Mouse (Mus musculus) heart, embryonic 10.5 days (tissue): Measurements from ENCODE around the gene Gpatch3. TPM values are rescaled to one million over a fixed set of nuclear protein-coding genes. Genes with fewer than 3 reads are reported as not detected.

ENCODE experiments used
- DNase-seq: peaks from one replicate; pipeline ENCODE4 v3.0.0-alpha.2; 2017; ENCODE audit warnings: low spot score
- H3K27ac ChIP-seq: fragments of 300-500 bp; sonication (generic); 2 replicates; pipeline ENCODE4 v1.5.1; 2016; ENCODE audit warnings: mild to moderate bottlenecking
- H3K27me3 ChIP-seq: fragments of 300-500 bp; sonication (generic); 2 replicates; pipeline ENCODE4 v1.6.1; 2016; ENCODE audit warnings: mild to moderate bottlenecking; ENCODE audit not compliant: poor library complexity, insufficient read depth, severe bottlenecking
- H3K36me3 ChIP-seq: fragments of 300-500 bp; sonication (generic); 2 replicates; pipeline ENCODE4 v1.6.1; 2016; ENCODE audit warnings: mild to moderate bottlenecking, moderate library complexity
- H3K4me1 ChIP-seq: fragments of 300-500 bp; sonication (generic); 2 replicates; pipeline ENCODE4 v1.6.1; 2016; ENCODE audit warnings: mild to moderate bottlenecking
- H3K4me3 ChIP-seq: fragments of 300-500 bp; sonication (generic); 2 replicates; pipeline ENCODE4 v1.5.1; 2016; ENCODE audit warnings: mild to moderate bottlenecking, moderate library complexity
- H3K9me3 ChIP-seq: fragments of 300-500 bp; sonication (generic); 2 replicates; pipeline ENCODE4 v1.6.1; 2016; ENCODE audit warnings: mild to moderate bottlenecking, moderate library complexity
- WGBS: fragments of 180-500 bp; shearing (Covaris S2); methylation state at CpG from one replicate; pipeline ENCODE4 v1.1.7; 2016; 5-methylcytosine and 5-hydroxymethylcytosine counted together
- polyA plus RNA-seq: library from polyadenylated mRNA; unstranded; fragments of >200 nt; fragmentation: Nextera tagmentation; extraction: Ambion mirVana; gene quantifications from 2 replicates; pipeline ENCODE4 v1.2.1, GENCODE M21; 2016

Gene Gpatch3
- polyA plus RNA-seq, 1 experiment from 2014 or later: 9.6 TPM

DNA sequence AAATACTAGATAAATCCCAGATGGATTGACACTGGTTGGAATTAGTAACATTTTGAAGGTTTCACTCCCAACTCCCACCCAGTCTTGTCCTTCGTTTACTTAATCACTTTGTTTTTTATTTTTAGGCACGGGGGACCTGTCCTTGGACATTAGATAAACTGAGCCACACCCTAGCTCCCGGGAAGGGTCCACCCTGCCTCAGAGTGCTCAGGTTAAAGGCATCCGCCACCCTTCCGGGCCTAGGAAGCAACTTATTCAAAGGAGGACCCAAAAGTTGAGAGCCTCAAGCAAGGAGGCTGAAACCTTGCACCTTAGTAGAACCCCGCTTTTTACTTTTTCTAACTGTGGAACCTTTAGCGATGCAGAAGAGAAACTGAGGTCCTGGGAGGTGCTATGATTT, 24.6 kb downstream of the Gpatch3 start:
- Histone ChIP-seq H3K36me3 (peaks cover 6% of the 10 kb centered on the region), H3K27me3 (peaks cover 58% of the 10 kb centered on the region), H3K9me3 (no peaks in the 10 kb centered on the region), H3K27ac (peak overlapping the region; percentile 56; the same call in 1 of the 2 replicates), H3K4me3 (peak overlapping the region; percentile 70), H3K4me1 (peaks cover 25% of the 10 kb centered on the region)
- DNase-seq: no peak
- 22% methylated on average over 7 of the region's 7 CpGs for WGBS

DNA sequence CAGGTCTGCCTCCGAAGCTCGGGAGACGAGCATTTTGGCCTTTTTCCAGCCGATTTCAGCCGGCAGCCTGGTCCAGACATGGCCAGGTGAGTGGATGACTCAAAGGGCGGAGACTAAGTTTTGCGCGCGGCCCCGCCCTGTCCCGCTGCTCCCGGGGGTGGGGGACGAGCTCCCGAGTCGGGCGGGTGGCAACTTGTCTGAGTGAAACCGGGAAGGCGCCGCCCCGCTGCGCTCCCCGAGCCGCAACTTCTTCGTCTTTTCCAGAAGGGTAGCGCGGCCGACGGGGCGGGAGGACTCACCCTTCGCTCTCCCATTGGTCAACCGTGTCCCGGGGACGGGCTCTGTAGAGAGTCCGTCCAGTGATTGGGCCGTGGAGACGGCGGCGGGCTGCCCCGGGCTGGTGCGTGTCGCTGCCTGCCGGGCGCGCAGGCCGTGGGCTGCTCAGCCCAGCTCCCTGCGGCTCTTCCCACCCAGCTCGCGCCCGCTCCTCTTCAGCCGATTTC, 25.1 kb downstream of the Gpatch3 start:
- H3K36me3 ChIP-seq: peaks cover 8% of the 10 kb centered on the region
- H3K27me3 ChIP-seq: peaks cover 58% of the 10 kb centered on the region
- H3K4me1 ChIP-seq: peaks cover 25% of the 10 kb centered on the region
- under 1% methylated on average over 50 of the region's 50 CpGs for WGBS
- H3K4me3 ChIP-seq: peak overlapping the region; percentile 70
- no peaks in the 10 kb centered on the region for H3K9me3 ChIP-seq
- peak overlapping the region; percentile 56; the same call in 1 of the 2 replicates for H3K27ac ChIP-seq
- peak; percentile 95 for DNase-seq

GRCm38 (mm10) chr4:133600306-133600705, 25.8 kb downstream of the Gpatch3 start:
- no peaks in the 10 kb centered on the region for H3K9me3 ChIP-seq
- H3K36me3 ChIP-seq: peaks cover 11% of the 10 kb centered on the region
- H3K4me3 ChIP-seq: peak overlapping the region; percentile 70
- H3K27me3 ChIP-seq: peaks cover 58% of the 10 kb centered on the region
- DNase-seq: no peak
- 12% methylated on average over 9 of the region's 9 CpGs for WGBS
- peaks cover 20% of the 10 kb centered on the region for H3K4me1 ChIP-seq
- H3K27ac ChIP-seq: 0 out of 2 replicates have a peak overlapping the region, but pooled peaks have one; percentile 56

DNA sequence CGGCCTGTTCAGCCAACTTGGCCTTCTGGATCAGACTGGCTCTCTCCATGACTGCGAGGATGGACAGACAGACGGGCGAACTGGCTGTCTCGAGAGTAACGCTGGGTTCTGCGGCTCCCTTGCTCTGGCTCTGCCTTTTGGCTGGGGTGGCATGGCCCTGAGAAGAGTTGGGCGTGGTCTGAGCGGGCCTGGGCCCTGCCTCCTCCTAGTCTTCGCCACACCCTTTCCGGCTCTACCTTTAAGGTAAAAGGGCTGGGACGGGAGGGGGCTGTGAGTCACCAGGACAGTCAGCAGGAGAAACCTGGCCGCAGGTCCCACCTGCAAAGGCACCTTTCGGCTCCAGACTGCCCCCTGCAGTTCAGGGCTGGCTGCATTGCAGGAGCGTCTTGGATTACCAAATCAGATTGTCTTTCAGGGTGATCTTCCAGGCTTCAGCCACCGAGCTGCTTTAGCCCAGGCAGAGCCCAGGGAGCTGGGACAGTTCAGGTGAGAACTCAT, 27.2 kb downstream of the Gpatch3 start, which contains the start of gene Sfn:
TSS of gene Sfn (minus strand) at position 448 of the 498 bp plus-strand sequence.
- H3K27ac ChIP-seq: no peak within 1 kb of the TSS
- peak within 1 kb of the TSS; percentile 45 for H3K4me3 ChIP-seq
- H3K9me3 ChIP-seq: no peaks in the 10 kb centered on the region
- H3K27me3 ChIP-seq: peaks cover 58% of the 10 kb centered on the region
- peaks cover 24% of the 10 kb centered on the region for H3K36me3 ChIP-seq
- DNase-seq: no peak
- under 1% methylated on average over 16 of the region's 16 CpGs for WGBS
- H3K4me1 ChIP-seq: peaks cover 22% of the 10 kb centered on the region

- H3K36me3 ChIP-seq: peaks cover 34% of the 10 kb centered on the region
- H3K27me3 ChIP-seq: peaks cover 54% of the 10 kb centered on the region
- H3K27ac ChIP-seq: no peak overlapping the region
- DNase-seq: no peak
- no peak overlapping the region for H3K4me3 ChIP-seq
- WGBS: 81% methylated on average over 5 of the region's 5 CpGs
- no peaks in the 10 kb centered on the region for H3K9me3 ChIP-seq
- H3K4me1 ChIP-seq: peaks cover 22% of the 10 kb centered on the region
Measured at GRCm38 (mm10) chr4:133603056-133603455, 28.5 kb downstream of the Gpatch3 start.

- H3K36me3 ChIP-seq: peaks cover 41% of the 10 kb centered on the region
- no peak for DNase-seq
- H3K27ac ChIP-seq: no peak overlapping the region
- peaks cover 43% of the 10 kb centered on the region for H3K27me3 ChIP-seq
- no peaks in the 10 kb centered on the region for H3K9me3 ChIP-seq
- no peak overlapping the region for H3K4me3 ChIP-seq
- 80% methylated on average over 7 of the region's 7 CpGs for WGBS
- H3K4me1 ChIP-seq: peaks cover 20% of the 10 kb centered on the region
Measured at GRCm38 (mm10) chr4:133604175-133604574, 29.6 kb downstream of the Gpatch3 start.

GRCm38 (mm10) chr4:133604856-133605255, 30.3 kb downstream of the Gpatch3 start:
- H3K4me3 ChIP-seq: no peak overlapping the region
- H3K36me3 ChIP-seq: peaks cover 41% of the 10 kb centered on the region
- H3K4me1 ChIP-seq: peaks cover 22% of the 10 kb centered on the region
- no peak overlapping the region for H3K27ac ChIP-seq
- H3K9me3 ChIP-seq: no peaks in the 10 kb centered on the region
- H3K27me3 ChIP-seq: peaks cover 38% of the 10 kb centered on the region
- 60% methylated on average over 6 of the region's 6 CpGs for WGBS
- no peak for DNase-seq

- no peak for DNase-seq
Measured at GRCm38 (mm10) chr4:133605330-133605729, 30.8 kb downstream of the Gpatch3 start.

GRCm38 (mm10) chr4:133607284-133607683, 32.7 kb downstream of the Gpatch3 start:
- Histone ChIP-seq H3K4me3 (no peak overlapping the region), H3K27me3 (peaks cover 15% of the 10 kb centered on the region), H3K27ac (no peak overlapping the region), H3K4me1 (peaks cover 16% of the 10 kb centered on the region; the same call in 1 of the 2 replicates), H3K36me3 (peaks cover 54% of the 10 kb centered on the region), H3K9me3 (0 out of 2 replicates have a peak, but pooled peaks cover 3% of the 10 kb centered on the region)
- no peak for DNase-seq
- WGBS: 71% methylated on average over 10 of the region's 10 CpGs

More at GRCm38 (mm10) chr4:133605330-133605729, 30.8 kb downstream of the Gpatch3 start:
- Histone ChIP-seq H3K9me3 (no peaks in the 10 kb centered on the region), H3K4me1 (peaks cover 23% of the 10 kb centered on the region), H3K36me3 (peaks cover 41% of the 10 kb centered on the region), H3K27ac (no peak overlapping the region), H3K27me3 (peaks cover 33% of the 10 kb centered on the region), H3K4me3 (no peak overlapping the region)
- 47% methylated on average over 9 of the region's 9 CpGs for WGBS

- WGBS: 24% methylated on average over 6 of the region's 6 CpGs
- Histone ChIP-seq H3K36me3 (peaks cover 71% of the 10 kb centered on the region), H3K27ac (no peak overlapping the region)
Measured at GRCm38 (mm10) chr4:133609719-133610118, 35.2 kb downstream of the Gpatch3 start.

DNA sequence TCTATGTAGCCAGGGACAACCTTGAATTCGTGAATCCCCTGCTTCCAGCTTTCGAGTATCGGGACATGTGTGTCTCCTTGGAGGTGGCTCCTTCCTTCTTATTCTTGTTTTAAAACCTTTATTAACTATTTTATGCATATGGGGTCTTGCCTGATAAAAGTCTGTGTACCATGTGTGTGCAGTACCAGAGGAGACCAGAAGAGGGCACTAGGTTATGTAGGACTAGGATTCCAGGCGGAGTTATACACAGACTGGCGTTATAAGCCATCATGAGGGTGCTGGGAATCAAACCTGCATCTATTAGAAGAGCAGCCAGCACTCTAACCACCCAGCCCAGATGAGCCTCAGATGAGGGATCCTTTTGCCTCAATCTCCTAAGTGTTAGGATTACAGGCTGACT, 37.3 kb downstream of the Gpatch3 start:
- 95% methylated on average over 5 of the region's 5 CpGs for WGBS
- Histone ChIP-seq H3K9me3 (0 out of 2 replicates have a peak, but pooled peaks cover 3% of the 10 kb centered on the region), H3K36me3 (peaks cover 65% of the 10 kb centered on the region), H3K4me1 (peaks cover 21% of the 10 kb centered on the region), H3K27me3 (no peaks in the 10 kb centered on the region), H3K27ac (no peak overlapping the region), H3K4me3 (no peak overlapping the region)
- DNase-seq: no peak

More at GRCm38 (mm10) chr4:133609719-133610118, 35.2 kb downstream of the Gpatch3 start:
- Histone ChIP-seq H3K9me3 (0 out of 2 replicates have a peak, but pooled peaks cover 3% of the 10 kb centered on the region), H3K4me3 (no peak overlapping the region), H3K4me1 (peaks cover 16% of the 10 kb centered on the region), H3K27me3 (no peaks in the 10 kb centered on the region)
- peak; percentile 91 for DNase-seq

- WGBS: 93% methylated on average over 7 of the region's 7 CpGs
- H3K4me1 ChIP-seq: peaks cover 22% of the 10 kb centered on the region
- H3K27me3 ChIP-seq: no peaks in the 10 kb centered on the region
- H3K36me3 ChIP-seq: peaks cover 60% of the 10 kb centered on the region
- H3K4me3 ChIP-seq: no peak overlapping the region
- H3K27ac ChIP-seq: no peak overlapping the region
- H3K9me3 ChIP-seq: 0 out of 2 replicates have a peak, but pooled peaks cover 3% of the 10 kb centered on the region
- DNase-seq: no peak
Measured at GRCm38 (mm10) chr4:133612416-133612815, 37.9 kb downstream of the Gpatch3 start.

DNA sequence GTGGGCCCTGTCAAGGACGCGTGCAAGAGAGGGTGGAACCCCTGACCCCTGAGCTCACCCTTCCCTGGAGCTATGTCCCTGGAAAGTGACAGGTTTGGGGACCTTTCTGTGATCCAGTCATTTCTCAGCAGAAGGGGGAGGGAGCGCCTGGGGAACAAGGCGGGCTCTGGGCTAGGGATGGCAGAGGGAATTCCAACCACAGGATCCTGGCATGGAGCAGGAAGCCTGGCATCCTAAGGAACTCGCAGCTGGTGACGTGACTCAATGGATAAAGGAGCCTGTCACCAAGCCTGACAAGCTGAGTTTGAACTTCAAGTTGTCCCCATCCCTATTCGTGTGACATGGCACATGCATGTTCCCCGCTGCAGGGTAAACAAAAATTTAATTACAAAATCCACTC, 38.5 kb downstream of the Gpatch3 start:
- WGBS: 92% methylated on average over 8 of the region's 8 CpGs
- 0 out of 2 replicates have a peak, but pooled peaks cover 3% of the 10 kb centered on the region for H3K9me3 ChIP-seq
- H3K36me3 ChIP-seq: peaks cover 61% of the 10 kb centered on the region
- H3K4me3 ChIP-seq: no peak overlapping the region
- no peak for DNase-seq
- H3K4me1 ChIP-seq: peaks cover 22% of the 10 kb centered on the region
- no peaks in the 10 kb centered on the region for H3K27me3 ChIP-seq
- no peak overlapping the region for H3K27ac ChIP-seq
